Mouse (Mus musculus): ENCODE data around the gene Cfap44. TPM values are rescaled to one million over a fixed set of nuclear protein-coding genes. Genes with fewer than 3 reads are reported as not detected.

Cfap44 gene
- total RNA-seq, 2 experiments from 2014 or later: 10.4 to 12.2 TPM

DNA sequence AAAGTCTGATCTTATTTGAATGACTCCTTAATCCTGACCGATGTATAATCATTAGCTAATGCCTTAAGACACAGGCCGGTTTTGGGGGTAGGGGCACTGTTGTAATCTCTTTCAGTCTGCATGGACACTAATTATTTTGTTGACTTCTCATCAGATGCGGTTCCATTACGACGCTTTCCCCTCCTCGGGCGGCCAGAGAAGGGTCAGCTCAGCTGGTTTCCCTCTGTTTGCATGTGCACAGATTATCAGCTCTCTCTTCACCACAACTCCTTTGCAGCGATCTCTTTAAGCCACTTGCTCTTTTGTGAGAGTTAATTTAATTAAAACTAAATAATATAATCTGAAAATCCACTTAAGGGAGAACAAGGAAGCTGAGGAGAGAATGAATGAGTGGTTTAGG is 135.1 kb downstream of the Cfap44 start:
- no peak for DNase-seq (ENCODE audit: low spot score in 2 of 2)

GRCm38 (mm10) chr16:44530191-44530590 is 135.6 kb downstream of the Cfap44 start:
- DNase-seq (ENCODE audit: low spot score in 2 of 2): no peak

- DNase-seq (ENCODE audit: low spot score in 2 of 2): no peak
Observed at GRCm38 (mm10) chr16:44530829-44531228, 136.2 kb downstream of the Cfap44 start.

GRCm38 (mm10) chr16:44531239-44531797 is 136.7 kb downstream of the Cfap44 start:
- DNase-seq (ENCODE audit: low spot score in 2 of 2): no peak

Other genes starting within 250 kb of the Cfap44 start
- gene Usf3, start 221.6 kb upstream of the Cfap44 start, total RNA-seq (2021): 10 to 100 TPM; 33.2 to 35.1 TPM
- 10 to 100 TPM; 28.7 to 32.3 TPM for gene Sidt1, start 61.6 kb upstream of the Cfap44 start, total RNA-seq (2021)
- 10 to 100 TPM; 11.4 to 13.7 TPM for gene Spice1, start 47.7 kb upstream of the Cfap44 start, total RNA-seq (2021)
- 10 to 100 TPM; 10.8 to 11.3 TPM for gene Boc, start 164.1 kb downstream of the Cfap44 start, total RNA-seq (2021)

Measured in layer of hippocampus, postnatal 10 days (tissue).